Mouse (Mus musculus) CH12.LX (cell line): ENCODE results near the gene Snrpd2.
A peak's percentile ranks its signal among the peaks of the same experiment; 100 is the strongest.

ENCODE experiments used
- BHLHE40 ChIP-seq: IDR thresholded peaks from 2 replicates; pipeline ENCODE4 v1.6.1; 2011; ENCODE audit warnings: mild to moderate bottlenecking, low read depth, low read length, improper control_type of control experiment
- CTCF ChIP-seq, 2 experiments: IDR thresholded peaks in 1 of 2; conservative IDR thresholded peaks in 1 of 2; 2 replicates each; pipeline ENCODE4 v1.5.1; 2011 to 2012; ENCODE audit warnings: low read depth in 2 of 2, low read length in 2 of 2, improper control_type of control experiment in 1 of 2, inconsistent platforms in 1 of 2, mild to moderate bottlenecking in 1 of 2, moderate library complexity in 1 of 2
- EP300 ChIP-seq: IDR thresholded peaks from 2 replicates; pipeline ENCODE4 v1.6.1; 2011; ENCODE audit warnings: low read length, improper control_type of control experiment
- GABPA ChIP-seq: IDR thresholded peaks from 2 replicates; pipeline ENCODE4 v1.6.1; 2012; ENCODE audit warnings: low read depth, low read length, improper control_type of control experiment, inconsistent platforms; ENCODE audit not compliant: insufficient replicate concordance
- HCFC1 ChIP-seq: IDR thresholded peaks from 2 replicates; pipeline ENCODE4 v1.6.1; 2012; ENCODE audit warnings: low read depth, mild to moderate bottlenecking, inconsistent platforms, low read length, improper control_type of control experiment
- MAFK ChIP-seq: IDR thresholded peaks from 2 replicates; pipeline ENCODE4 v1.6.1; 2011; ENCODE audit warnings: low read length, improper control_type of control experiment; ENCODE audit not compliant: insufficient replicate concordance
- MAX ChIP-seq: IDR thresholded peaks from 2 replicates; pipeline ENCODE4 v1.6.1; 2011; ENCODE audit warnings: low read length, improper control_type of control experiment
- MAZ ChIP-seq: IDR thresholded peaks from 2 replicates; pipeline ENCODE4 v1.6.1; 2012; ENCODE audit warnings: low read depth, mild to moderate bottlenecking, inconsistent platforms, low read length, improper control_type of control experiment, moderate library complexity
- POLR2A ChIP-seq: IDR thresholded peaks from 2 replicates; pipeline ENCODE4 v1.6.1; 2011; ENCODE audit warnings: low read depth, mild to moderate bottlenecking, improper control_type of control experiment, low read length
- RAD21 ChIP-seq: IDR thresholded peaks from 2 replicates; pipeline ENCODE4 v1.6.1; 2011; ENCODE audit warnings: low read depth, mild to moderate bottlenecking, low read length, improper control_type of control experiment, moderate library complexity
- SMC3 ChIP-seq: IDR thresholded peaks from 2 replicates; pipeline ENCODE4 v1.6.1; 2011; ENCODE audit warnings: low read depth, low read length, improper control_type of control experiment
- TCF12 ChIP-seq: IDR thresholded peaks from 2 replicates; pipeline ENCODE4 v1.6.1; 2014; ENCODE audit warnings: low read depth, mild to moderate bottlenecking, inconsistent platforms, low read length, improper control_type of control experiment
- USF2 ChIP-seq: conservative IDR thresholded peaks from 2 replicates; pipeline ENCODE4 v1.6.1; 2011; ENCODE audit warnings: low read depth, low read length, improper control_type of control experiment
- ZNF384 ChIP-seq: IDR thresholded peaks from 2 replicates; pipeline ENCODE4 v1.6.1; 2012; ENCODE audit warnings: low read depth, low read length, improper control_type of control experiment, inconsistent platforms

- TF ChIP-seq ZNF384 (no peak), TCF12 (peak; percentile 68; the same call in 1 of the 2 replicates), MAX (peak; percentile 72; the same call in 1 of the 2 replicates), MAFK (no peak), CTCF (conservative IDR thresholded peaks at IDR 0.05 in 1 of 2, IDR thresholded peaks at IDR 0.05 in 1 of 2; ENCODE audit: low read depth in 2 of 2, low read length in 2 of 2) (peak in 1 of 2 experiments; percentile 99; a peak in 2 of 4 replicates), EP300 (no peak), USF2 (no peak), SMC3 (peak; percentile 80), POLR2A (peak; percentile 40), RAD21 (peak; percentile 63), MAZ (0 out of 2 replicates have a peak, but pooled peaks have one; percentile 11), HCFC1 (no peak; the same call in 1 of the 2 replicates), GABPA (no peak), BHLHE40 (peak; percentile 11; the same call in 1 of the 2 replicates)
Measured at GRCm38 (mm10) chr7:19179173-19179572, 29.7 kb downstream of the Snrpd2 start.
